Mouse (Mus musculus) urinary bladder, postnatal 0 days (tissue): ENCODE data around the gene Scand1. TPM values are rescaled to one million over a fixed set of nuclear protein-coding genes. Genes with fewer than 3 reads are reported as not detected.

Source experiments
- microRNA-seq: library from miRNA; unstranded; fragments of <30 nt; microRNA quantifications from one replicate; pipeline ENCODE4, GENCODE M21; 2016
- polyA plus RNA-seq: library from polyadenylated mRNA; unstranded; fragments of >200 nt; fragmentation: Nextera tagmentation; extraction: Ambion mirVana; gene quantifications from 2 replicates; pipeline ENCODE4 v1.2.1, GENCODE M21; 2015

The Scand1 gene
- 81.7 and 86.0 TPM in 2 replicates for polyA plus RNA-seq

DNA sequence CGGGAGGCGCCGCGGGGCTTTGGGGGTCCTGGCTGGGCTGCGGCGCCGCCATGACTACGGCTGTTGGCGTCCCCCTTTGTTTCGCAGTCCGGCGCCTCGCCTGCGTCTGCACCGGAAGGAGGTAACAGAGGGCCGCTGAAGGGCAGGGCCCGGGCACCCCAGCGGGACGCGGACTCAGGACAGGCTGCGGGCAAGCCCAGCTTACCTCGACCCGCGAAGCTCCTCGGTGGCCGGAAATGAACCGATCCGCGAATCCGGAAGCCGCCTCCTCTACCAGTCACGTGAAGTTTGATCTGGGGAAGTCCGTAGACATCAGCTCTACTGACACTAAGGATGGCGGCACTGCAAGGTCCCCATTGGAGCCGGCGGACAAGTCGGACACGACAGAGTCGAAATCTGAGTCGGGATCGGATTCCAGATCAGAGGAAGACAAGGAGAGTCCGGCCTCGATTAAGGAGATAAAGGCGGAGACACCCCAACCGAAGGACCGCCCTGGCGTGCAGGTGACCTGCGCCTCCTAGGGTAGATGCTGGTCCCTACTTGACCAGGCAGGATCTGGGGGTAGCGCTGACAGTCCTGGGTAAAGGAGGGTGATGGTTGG lies at the start of gene Scand1, which contains the start of gene Cnbd2:
Scand1 (minus strand) TSS at position 408 of the 601 bp plus-strand sequence.
Cnbd2 (plus strand) TSS at position 3 of the 601 bp plus-strand sequence.

Small RNAs within 50 kb of the gene (microRNA-seq; reads per million reads assigned to microRNA genes)
- not detected for gene Gm22759

Other genes with a start within 250 kb of the Scand1 start
- gene Spag4, start 247.5 kb downstream of the Scand1 start, polyA plus RNA-seq = 1.2 and 1.8 TPM in 2 replicates
- gene Cpne1, start 200.7 kb downstream of the Scand1 start, polyA plus RNA-seq = 31.5 and 34.3 TPM in 2 replicates
- 9.8 and 15.9 TPM in 2 replicates for gene Rbm12, start 200.7 kb downstream of the Scand1 start, polyA plus RNA-seq
- gene Gm28036, start 185.6 kb downstream of the Scand1 start, polyA plus RNA-seq = 6.3 and 6.7 TPM in 2 replicates
- gene Romo1, start 168.7 kb downstream of the Scand1 start, polyA plus RNA-seq = 362 and 366 TPM in 2 replicates
- 28.1 and 30.0 TPM in 2 replicates for gene Nfs1, start 168.5 kb downstream of the Scand1 start, polyA plus RNA-seq
- 324 and 348 TPM in 2 replicates for gene Rbm39, start 132.5 kb downstream of the Scand1 start, polyA plus RNA-seq
- gene Phf20, start 116.2 kb downstream of the Scand1 start, polyA plus RNA-seq = 28.7 and 41.9 TPM in 2 replicates
- gene Cnbd2, start 405 bp downstream of the Scand1 start, polyA plus RNA-seq = 5.5 and 6.3 TPM in 2 replicates
- gene Epb41l1, start 108.2 kb upstream of the Scand1 start, polyA plus RNA-seq = 1.9 and 2.5 TPM in 2 replicates
- 15.3 and 15.5 TPM in 2 replicates for gene Aar2, start 234.9 kb upstream of the Scand1 start, polyA plus RNA-seq